Mouse (Mus musculus) ES-E14 (cell line): ENCODE measurements around the gene Gpatch2. TPM values are rescaled to one million over a fixed set of nuclear protein-coding genes. Genes with fewer than 3 reads are reported as not detected.
A peak's percentile ranks its signal among the peaks of the same experiment; 100 is the strongest.

ENCODE experiments used
- DNase-seq: peaks from one replicate; pipeline ENCODE4 v3.0.0-alpha.2; 2013; ENCODE audit warnings: low read depth, low spot score
- H3K27ac ChIP-seq: 2 replicates; pipeline ENCODE4 v1.5.1; 2012; ENCODE audit warnings: low read depth, mild to moderate bottlenecking, low read length, moderate library complexity, mixed read lengths; ENCODE audit not compliant: poor library complexity, insufficient read depth, severe bottlenecking
- H3K36me3 ChIP-seq: 2 replicates; pipeline ENCODE4 v1.6.1; 2012; ENCODE audit warnings: mild to moderate bottlenecking, low read length, moderate library complexity, mixed read lengths; ENCODE audit not compliant: control insufficient read depth, poor library complexity, insufficient read depth, severe bottlenecking
- H3K4me1 ChIP-seq, 2 experiments: fragments of 150-350 bp in 1 of 2; sonication (generic) in 1 of 2; 2 replicates each; pipeline ENCODE4 v1.6.1; 2012; ENCODE audit warnings: low read length in 2 of 2, mild to moderate bottlenecking in 1 of 2, mixed read lengths in 1 of 2; ENCODE audit not compliant: control insufficient read depth in 2 of 2, insufficient read depth in 2 of 2, poor library complexity in 1 of 2
- H3K4me3 ChIP-seq, 2 experiments: fragments of 150-350 bp in 1 of 2; sonication (generic) in 1 of 2; 2 replicates each; pipeline ENCODE4 v1.5.1; 2012; ENCODE audit warnings: low read length in 2 of 2, low read depth in 1 of 2, mild to moderate bottlenecking in 1 of 2, mixed read lengths in 1 of 2; ENCODE audit not compliant: insufficient read depth in 1 of 2, poor library complexity in 1 of 2, severe bottlenecking in 1 of 2
- H3K9ac ChIP-seq: 2 replicates; pipeline ENCODE4 v1.6.1; 2012; ENCODE audit warnings: low read depth, mild to moderate bottlenecking, low read length, mixed read lengths; ENCODE audit not compliant: poor library complexity, insufficient read depth, severe bottlenecking
- H3K9me3 ChIP-seq: fragments of 150-350 bp; sonication (generic); 2 replicates; pipeline ENCODE4 v1.6.1; 2012; ENCODE audit warnings: low read depth, mild to moderate bottlenecking, low read length; ENCODE audit not compliant: control insufficient read depth, insufficient read depth
- CHD2 ChIP-seq: IDR thresholded peaks from 2 replicates; pipeline ENCODE4 v1.6.1; 2014; ENCODE audit warnings: mild to moderate bottlenecking, low read depth, low read length, inconsistent platforms
- HCFC1 ChIP-seq: IDR thresholded peaks from 2 replicates; pipeline ENCODE4 v1.6.1; 2012; ENCODE audit warnings: low read length, inconsistent platforms, borderline replicate concordance; ENCODE audit not compliant: insufficient read depth
- MAFK ChIP-seq: IDR thresholded peaks from 2 replicates; pipeline ENCODE4 v1.6.1; 2014; ENCODE audit warnings: mild to moderate bottlenecking, low read depth, low read length, inconsistent platforms; ENCODE audit not compliant: insufficient read depth
- ZC3H11A ChIP-seq: IDR thresholded peaks from 2 replicates; pipeline ENCODE4 v1.6.1; 2012; ENCODE audit warnings: low read depth, mild to moderate bottlenecking, inconsistent platforms, low read length, borderline replicate concordance
- ZNF384 ChIP-seq: IDR thresholded peaks from 2 replicates; pipeline ENCODE4 v1.6.1; 2012; ENCODE audit warnings: low read depth, low read length, inconsistent platforms
- in situ Hi-C, 2 experiments: fragments of 600-800 bp; cut with MboI; formaldehyde crosslinking; loops; one replicate each; pipeline ENCODE4 v1.15.1; 2025; ENCODE audit warnings: low sequenced_read_pairs in 2 of 2, inconsistent platforms in 1 of 2; ENCODE audit not compliant: unreplicated experiment in 2 of 2
- total RNA-seq: library from RNA; depleted of rRNA; stranded (reverse); fragments of 300-350 nt; gene quantifications from 2 replicates; pipeline ENCODE4 v1.2.3, GENCODE M21; 2012

The Gpatch2 gene
- total RNA-seq, 1 experiment: 22.4 TPM

DNA sequence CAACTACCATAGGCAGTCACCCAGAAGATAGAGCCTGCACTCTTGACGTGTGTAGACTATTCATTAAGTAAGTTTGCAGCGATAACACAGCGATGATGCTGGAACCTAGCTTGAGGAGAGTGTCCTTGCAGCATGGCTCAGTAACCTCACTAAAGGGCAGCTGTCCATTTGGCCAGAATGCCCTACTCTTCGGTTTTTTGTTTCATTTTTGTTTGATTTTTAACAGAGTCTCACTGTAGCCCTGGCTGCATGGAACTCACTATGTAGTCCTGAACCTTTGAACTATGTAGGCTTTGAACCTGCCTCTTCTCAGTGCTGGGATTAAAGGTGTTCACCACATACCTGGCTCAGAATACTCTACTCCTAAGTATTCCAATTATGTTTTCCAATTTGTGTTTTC, 22.8 kb downstream of the Gpatch2 start:
- Histone ChIP-seq H3K4me1 (peaks cover 2 to 3% of the 10 kb centered on the region in 2 experiments; a peak in 2 of 4 replicates), H3K9me3 (no peaks in the 10 kb centered on the region), H3K27ac (no peak overlapping the region), H3K4me3 (no peak overlapping the region), H3K36me3 (peaks cover 6% of the 10 kb centered on the region), H3K9ac (no peak overlapping the region)
- TF ChIP-seq ZC3H11A (no peak), CHD2 (no peak), ZNF384 (no peak), HCFC1 (no peak), MAFK (no peak)
- in situ Hi-C loops: no loop called here
- DNase-seq: no peak

DNA sequence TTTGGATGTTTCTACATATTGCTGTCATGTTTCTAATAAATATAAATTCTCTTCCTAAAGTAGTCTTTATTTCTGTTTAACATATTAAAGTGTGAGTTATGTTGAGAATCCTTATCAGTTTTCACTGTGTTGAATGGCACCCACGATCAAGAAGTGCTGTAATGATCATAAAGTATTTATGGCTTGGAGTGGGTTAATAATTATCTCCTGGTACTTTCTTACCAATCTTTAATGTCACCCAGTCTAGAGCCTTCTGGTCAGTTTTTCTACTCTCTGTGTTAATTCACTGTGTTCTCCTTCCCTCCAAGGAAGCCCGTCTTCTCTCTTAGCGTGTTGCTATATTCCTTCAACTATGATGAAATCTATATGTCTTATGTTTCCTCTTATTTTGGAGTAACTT, 25.0 kb downstream of the Gpatch2 start:
- no peaks in the 10 kb centered on the region for H3K9me3 ChIP-seq
- in situ Hi-C loops: no loop called here
- DNase-seq: no peak
- no peak overlapping the region for H3K27ac ChIP-seq
- H3K4me1 ChIP-seq: no peaks in the 10 kb centered on the region
- no peak overlapping the region for H3K9ac ChIP-seq
- H3K36me3 ChIP-seq: peaks cover 3% of the 10 kb centered on the region
- no peak for TF ChIP-seq CHD2
- TF ChIP-seq HCFC1: no peak
- TF ChIP-seq ZNF384: no peak
- TF ChIP-seq ZC3H11A: no peak
- no peak for TF ChIP-seq MAFK
- no peak overlapping the region for H3K4me3 ChIP-seq

DNA sequence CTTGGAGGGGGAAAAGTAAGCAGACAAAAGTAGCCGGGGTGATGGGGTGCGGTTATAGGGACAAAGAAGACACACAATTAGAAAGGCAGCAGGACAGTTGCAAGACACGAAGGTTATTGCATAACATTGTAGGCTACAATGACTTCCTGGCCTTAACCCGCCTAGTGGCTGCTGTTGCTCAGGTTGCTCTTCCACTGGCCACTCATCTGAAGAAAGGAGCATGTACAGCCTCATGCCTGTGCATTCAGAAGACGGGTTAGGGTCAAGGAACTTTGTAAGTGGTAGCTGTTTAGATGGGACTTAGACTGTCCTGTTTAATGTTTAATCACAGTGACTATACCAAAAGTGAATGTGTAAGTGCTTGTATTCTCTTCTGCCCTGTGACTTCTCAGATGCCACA, 26.0 kb downstream of the Gpatch2 start:
- Histone ChIP-seq H3K27ac (no peak overlapping the region), H3K9me3 (no peaks in the 10 kb centered on the region), H3K36me3 (peaks cover 1% of the 10 kb centered on the region), H3K4me3 (no peak overlapping the region), H3K9ac (no peak overlapping the region), H3K4me1 (no peaks in the 10 kb centered on the region)
- DNase-seq: no peak
- in situ Hi-C loops: no loop called here
- no peak for TF ChIP-seq MAFK
- no peak for TF ChIP-seq ZNF384
- TF ChIP-seq ZC3H11A: no peak
- TF ChIP-seq CHD2: no peak
- TF ChIP-seq HCFC1: no peak

DNA sequence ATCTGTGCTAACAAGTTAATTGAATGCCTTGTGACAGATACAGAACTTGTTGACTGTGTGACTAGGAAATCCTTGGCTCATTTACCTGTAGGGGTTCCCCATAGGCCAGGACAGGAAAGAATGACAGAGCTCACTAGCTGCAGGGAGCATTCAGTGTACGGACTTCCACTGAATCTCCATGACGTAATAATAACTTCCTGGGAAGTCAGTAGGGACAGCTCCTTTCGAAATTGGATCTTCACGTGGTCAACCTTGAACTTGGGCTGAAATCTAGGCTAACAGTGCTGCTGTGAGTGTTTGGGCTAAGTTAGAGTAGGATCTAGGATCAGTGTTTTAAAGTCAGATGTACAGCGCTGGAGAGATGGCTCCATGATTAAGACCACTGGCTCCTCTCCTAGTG, 29.4 kb downstream of the Gpatch2 start:
- in situ Hi-C loops: no loop called here
- no peaks in the 10 kb centered on the region for H3K9me3 ChIP-seq
- no peaks in the 10 kb centered on the region for H3K36me3 ChIP-seq
- H3K9ac ChIP-seq: no peak overlapping the region
- no peaks in the 10 kb centered on the region for H3K4me1 ChIP-seq
- DNase-seq: no peak
- TF ChIP-seq CHD2: no peak
- no peak for TF ChIP-seq HCFC1
- no peak for TF ChIP-seq ZNF384
- TF ChIP-seq MAFK: no peak
- TF ChIP-seq ZC3H11A: no peak
- H3K27ac ChIP-seq: no peak overlapping the region
- no peak overlapping the region for H3K4me3 ChIP-seq

DNA sequence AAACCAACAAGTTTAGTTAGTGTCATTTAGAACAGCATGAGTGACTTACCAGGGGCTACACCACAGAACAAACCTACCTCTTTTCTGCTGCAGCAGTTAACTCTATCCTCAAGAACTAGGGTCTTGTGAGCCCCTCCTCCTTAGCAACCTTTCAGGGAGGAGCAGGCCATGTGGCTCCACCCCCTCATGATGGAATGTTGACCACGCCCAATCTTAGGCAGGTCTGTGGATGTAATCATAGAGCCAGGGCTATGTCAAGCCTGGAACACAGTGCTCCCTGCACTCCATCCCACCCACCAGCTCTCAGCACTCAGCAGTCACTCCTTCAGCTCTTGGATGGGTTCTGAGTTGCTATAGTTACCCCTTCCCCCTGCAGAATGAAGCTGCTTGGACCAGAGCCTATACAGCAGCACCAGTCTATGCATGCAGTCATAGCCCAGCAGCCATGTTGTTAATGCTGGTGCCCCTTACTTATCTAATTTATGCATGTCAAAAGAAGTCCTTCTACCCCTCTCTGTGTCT, 35.5 kb downstream of the Gpatch2 start:
- no peaks in the 10 kb centered on the region for H3K4me1 ChIP-seq
- peak; percentile 6 for DNase-seq
- H3K9me3 ChIP-seq: no peaks in the 10 kb centered on the region
- TF ChIP-seq ZNF384 (no peak), ZC3H11A (no peak), HCFC1 (no peak), CHD2 (no peak), MAFK (no peak)
- H3K27ac ChIP-seq: no peak overlapping the region
- no peaks in the 10 kb centered on the region for H3K36me3 ChIP-seq
- no peak overlapping the region for H3K4me3 ChIP-seq
- no peak overlapping the region for H3K9ac ChIP-seq
- in situ Hi-C loops: no loop called here
